Mouse (Mus musculus): ENCODE data around the gene Lamtor2.

Lamtor2 gene

GRCm38 (mm10) chr3:88568615-88569014 is 15.7 kb upstream of the Lamtor2 start:
- DNase-seq (ENCODE audit: low spot score in 2 of 2), result no peak

GRCm38 (mm10) chr3:88567892-88568291 is 15.0 kb upstream of the Lamtor2 start:
- no peak for DNase-seq (ENCODE audit: low spot score in 2 of 2)

DNA sequence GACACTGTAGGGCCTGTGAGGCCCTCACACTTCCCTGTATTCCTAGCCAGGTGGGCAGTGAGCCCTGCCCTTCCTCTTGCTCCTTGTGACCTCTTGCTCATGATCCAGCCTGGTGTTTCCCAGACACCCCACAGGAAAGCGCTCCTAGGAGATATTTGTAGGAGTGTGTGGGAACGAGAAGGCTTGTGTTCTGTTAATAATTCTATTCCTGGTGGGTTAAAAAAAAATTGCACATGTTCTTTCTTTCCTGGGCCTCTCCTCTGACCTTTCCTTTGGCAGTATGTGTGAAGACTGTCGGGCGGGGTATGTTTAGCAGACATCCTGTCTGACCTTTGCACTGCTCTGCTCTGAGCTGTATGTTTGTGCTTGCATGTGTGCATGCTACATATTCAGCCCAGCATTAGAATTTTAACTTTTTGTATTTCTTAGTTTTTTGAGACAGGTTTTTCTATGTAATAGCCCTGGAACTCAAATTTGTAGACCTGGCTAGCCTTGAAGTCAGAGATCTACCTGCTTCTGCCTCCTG is 13.7 kb upstream of the Lamtor2 start:
- DNase-seq (ENCODE audit: low spot score in 2 of 2), result no peak

GRCm38 (mm10) chr3:88566116-88566515 is 13.2 kb upstream of the Lamtor2 start:
- DNase-seq (ENCODE audit: low spot score in 2 of 2), result no peak

DNA sequence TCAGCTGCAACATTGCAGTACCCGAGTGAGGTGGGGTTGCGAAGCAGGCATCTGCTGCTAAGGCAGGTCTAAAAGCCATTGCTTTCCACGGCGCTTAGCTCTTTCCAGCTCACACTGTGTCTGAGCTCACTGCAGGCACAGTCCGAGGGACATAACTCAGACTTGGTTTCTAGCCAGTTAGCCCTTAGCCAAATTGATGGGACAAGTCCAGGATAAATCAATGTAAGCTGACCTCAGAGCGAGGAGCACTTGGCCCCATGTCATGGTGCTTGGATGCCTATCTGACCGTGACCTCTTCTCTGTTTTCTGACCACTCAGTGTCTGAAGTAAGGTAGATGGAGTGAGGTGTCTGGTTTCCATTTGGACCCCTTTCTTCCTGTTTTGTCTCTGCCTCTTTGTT is 11.1 kb upstream of the Lamtor2 start:
- no peak for DNase-seq (ENCODE audit: low spot score in 2 of 2)

DNA sequence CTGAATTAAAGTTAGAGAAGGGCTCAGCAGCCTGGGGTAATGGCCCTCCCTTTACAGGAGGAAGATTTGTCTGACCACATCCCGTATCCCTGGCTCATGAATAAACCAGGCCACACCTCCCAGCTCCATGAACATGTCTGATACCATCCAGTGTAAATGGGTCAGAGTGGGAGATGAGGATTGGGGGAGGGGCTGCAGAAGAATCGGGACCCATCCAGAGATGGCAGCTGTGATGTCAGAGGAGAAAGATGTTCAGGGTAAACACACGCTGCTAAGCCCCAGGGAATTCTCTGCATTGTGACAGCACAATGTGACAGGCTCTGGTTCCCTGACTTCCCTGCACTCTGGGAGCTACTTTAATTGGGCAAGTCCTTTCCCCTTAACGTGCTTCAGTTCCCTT is 10.6 kb upstream of the Lamtor2 start:
- DNase-seq (ENCODE audit: low spot score in 2 of 2), result no peak

GRCm38 (mm10) chr3:88561989-88562388 is 9.1 kb upstream of the Lamtor2 start:
- no peak for DNase-seq (ENCODE audit: low spot score in 2 of 2)

DNA sequence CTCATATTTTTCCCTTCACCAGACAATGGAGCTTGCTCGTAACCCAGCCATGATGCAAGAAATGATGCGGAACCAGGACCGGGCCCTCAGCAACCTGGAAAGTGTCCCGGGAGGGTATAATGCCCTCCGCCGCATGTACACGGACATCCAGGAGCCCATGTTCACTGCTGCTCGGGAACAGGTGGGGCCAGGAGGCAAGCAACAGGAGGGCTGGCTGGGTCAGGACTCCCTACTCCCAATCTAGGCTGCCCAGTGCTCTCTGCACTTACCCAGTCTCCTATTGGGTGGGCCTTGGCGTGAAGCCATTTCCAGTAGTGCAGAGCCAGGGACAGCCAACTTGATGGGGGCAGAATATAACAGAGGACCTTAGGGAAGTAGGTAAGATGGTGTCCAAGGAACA is 6.7 kb upstream of the Lamtor2 start:
- no peak for DNase-seq (ENCODE audit: low spot score in 2 of 2)

DNA sequence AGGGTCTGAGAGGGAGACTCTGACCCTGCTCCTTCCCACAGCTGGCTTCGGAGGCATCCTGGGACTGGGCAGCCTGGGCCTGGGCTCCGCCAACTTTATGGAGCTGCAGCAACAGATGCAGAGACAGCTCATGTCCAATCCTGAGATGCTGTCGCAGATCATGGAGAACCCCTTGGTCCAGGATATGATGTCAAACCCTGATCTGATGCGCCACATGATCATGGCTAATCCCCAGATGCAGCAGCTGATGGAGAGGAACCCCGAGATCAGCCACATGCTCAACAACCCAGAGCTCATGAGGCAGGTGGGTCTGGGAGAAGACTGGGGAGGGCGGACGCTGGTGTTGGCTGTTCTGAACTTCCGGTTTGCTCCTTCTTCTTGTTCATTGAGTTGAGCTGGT is 3.7 kb upstream of the Lamtor2 start:
- DNase-seq (ENCODE audit: low spot score in 2 of 2), result no peak

- no peak for DNase-seq (ENCODE audit: low spot score in 2 of 2)
Observed at GRCm38 (mm10) chr3:88555731-88556130, 2.9 kb upstream of the Lamtor2 start.

- DNase-seq (ENCODE audit: low spot score in 2 of 2), result no peak
Observed at GRCm38 (mm10) chr3:88555069-88555605, 2.3 kb upstream of the Lamtor2 start.

- DNase-seq (ENCODE audit: low spot score in 2 of 2), result peak; percentile 38 to 55
Observed at GRCm38 (mm10) chr3:88553880-88554586, 1.2 kb upstream of the Lamtor2 start.

DNA sequence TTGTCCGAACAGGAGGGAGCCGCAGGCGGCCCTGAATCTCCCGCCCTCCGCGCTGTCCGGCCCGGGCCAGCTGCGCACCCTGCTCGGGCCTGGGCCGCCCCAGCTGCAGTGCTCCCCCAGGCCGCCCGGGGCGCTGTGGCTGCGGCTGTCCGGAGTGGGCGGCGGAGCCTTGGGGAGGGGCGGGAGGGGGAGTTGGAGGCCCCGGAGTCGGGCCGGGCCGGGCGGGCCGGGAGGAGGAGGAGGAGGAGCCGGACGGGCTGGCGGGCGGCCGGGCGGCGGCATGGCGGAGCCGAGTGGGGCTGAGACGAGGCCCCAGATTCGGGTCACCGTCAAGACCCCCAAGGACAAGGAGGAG is 628 bp upstream of the Lamtor2 start, which contains the start of gene Ubqln4:
Gene Ubqln4, plus strand, starts transcription at position 234 of the 355 bp plus-strand sequence.
- peak; percentile 82 to 88 for DNase-seq (ENCODE audit: low spot score in 2 of 2)

GRCm38 (mm10) chr3:88552082-88552645 is 710 bp downstream of the Lamtor2 start:
- no peak for DNase-seq (ENCODE audit: low spot score in 2 of 2)

DNA sequence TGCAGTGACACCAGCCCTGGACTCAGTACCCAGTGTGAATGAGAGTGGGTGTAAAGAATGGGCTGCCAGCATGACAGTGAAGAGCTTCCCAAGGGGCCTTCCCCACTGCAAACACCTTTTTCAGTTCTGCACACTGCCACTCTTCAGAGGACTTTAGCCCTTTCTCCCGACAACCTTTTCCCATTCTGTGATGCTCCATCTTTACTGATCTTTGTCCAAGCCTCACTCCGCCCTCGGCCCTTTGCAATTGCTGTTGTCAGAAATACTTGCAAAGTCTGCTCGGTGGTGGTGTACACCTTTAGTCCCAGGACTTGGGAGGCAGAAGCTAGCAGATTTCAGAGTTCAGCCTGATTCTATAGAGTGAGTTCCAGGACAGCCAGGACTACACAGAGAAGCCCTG is 1.3 kb downstream of the Lamtor2 start:
- no peak for DNase-seq (ENCODE audit: low spot score in 2 of 2)

GRCm38 (mm10) chr3:88548180-88548917 is 4.5 kb downstream of the Lamtor2 start, which contains the start of gene Rab25:
TSS of gene Rab25 (minus strand) at chr3:88548300.
- no peak for DNase-seq (ENCODE audit: low spot score in 2 of 2)

- no peak for DNase-seq (ENCODE audit: low spot score in 2 of 2)
Observed at GRCm38 (mm10) chr3:88546674-88547418, 6.0 kb downstream of the Lamtor2 start.

DNA sequence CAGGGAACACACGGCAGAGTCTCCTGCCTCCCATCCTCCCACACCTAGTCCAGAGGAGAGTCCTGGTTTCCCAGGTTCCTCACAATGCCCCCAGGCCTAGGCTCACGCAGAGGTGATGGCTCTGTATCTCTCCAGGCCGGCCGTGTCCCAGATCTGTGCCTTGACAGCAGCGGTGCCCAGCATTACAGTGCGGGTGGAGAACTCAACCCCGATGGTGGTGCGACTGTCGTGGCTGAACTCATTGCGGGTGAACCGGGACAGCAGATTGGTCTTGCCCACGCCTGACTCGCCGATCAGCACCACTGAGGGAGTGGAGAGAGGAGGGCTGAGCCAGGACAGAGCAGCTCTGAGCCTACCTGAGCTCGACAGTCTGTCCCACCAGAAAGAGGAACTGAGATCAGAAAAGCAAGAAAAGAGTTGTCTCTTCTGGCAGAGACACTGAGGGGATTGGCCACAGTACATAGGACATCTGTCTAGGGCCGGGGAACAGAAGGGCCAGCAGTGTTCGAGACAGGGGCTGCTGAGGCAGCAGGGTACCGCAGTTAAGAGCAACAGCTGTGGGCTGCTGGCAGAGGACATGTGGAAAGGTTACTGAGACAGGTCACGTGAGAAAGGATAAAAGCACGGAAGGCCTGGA is 7.8 kb downstream of the Lamtor2 start:
- DNase-seq (ENCODE audit: low spot score in 2 of 2), result no peak

GRCm38 (mm10) chr3:88544514-88544913 is 8.4 kb downstream of the Lamtor2 start:
- no peak for DNase-seq (ENCODE audit: low spot score in 2 of 2)

GRCm38 (mm10) chr3:88543651-88544410 is 9.0 kb downstream of the Lamtor2 start:
- no peak for DNase-seq (ENCODE audit: low spot score in 2 of 2)

Data from spleen, postnatal 14 days (tissue).